Mouse (Mus musculus) gastrocnemius, postnatal 36 days (tissue): ENCODE results near the gene Dnajb4. TPM values are rescaled to one million over a fixed set of nuclear protein-coding genes. Genes with fewer than 3 reads are reported as not detected.
A peak's percentile ranks its signal among the peaks of the same experiment; 100 is the strongest.
"Not testable (repeated sequence)": the region's sequence is repeated elsewhere in the genome, so short reads cannot be mapped to it uniquely, and the experiment has no call there.

ENCODE experiments used
- DNase-seq, 2 experiments: peaks; one replicate each; pipeline ENCODE4 v3.0.0; 2022
- intact Hi-C: fragments of 180-260 bp; cut with DNase I; formaldehyde crosslinking; loops from one replicate; pipeline ENCODE4 v1.15.1; 2025
- total RNA-seq, 2 experiments: library from RNA; stranded (reverse); gene quantifications; 2 replicates each; pipeline ENCODE4 v1.2.3; 2021

The Dnajb4 gene
- total RNA-seq, 2 experiments from 2014 or later = 46.6 to 52.2 TPM

- intact Hi-C loops = loop anchor here (2.0 kb wide), 1 partner anchor 100 kb away; no protein-coding TSS in a partner anchor
- peak; percentile 36 to 62 for DNase-seq
Observed at GRCm38 (mm10) chr3:152210728-152211391, 758 bp upstream of the Dnajb4 start.

DNA sequence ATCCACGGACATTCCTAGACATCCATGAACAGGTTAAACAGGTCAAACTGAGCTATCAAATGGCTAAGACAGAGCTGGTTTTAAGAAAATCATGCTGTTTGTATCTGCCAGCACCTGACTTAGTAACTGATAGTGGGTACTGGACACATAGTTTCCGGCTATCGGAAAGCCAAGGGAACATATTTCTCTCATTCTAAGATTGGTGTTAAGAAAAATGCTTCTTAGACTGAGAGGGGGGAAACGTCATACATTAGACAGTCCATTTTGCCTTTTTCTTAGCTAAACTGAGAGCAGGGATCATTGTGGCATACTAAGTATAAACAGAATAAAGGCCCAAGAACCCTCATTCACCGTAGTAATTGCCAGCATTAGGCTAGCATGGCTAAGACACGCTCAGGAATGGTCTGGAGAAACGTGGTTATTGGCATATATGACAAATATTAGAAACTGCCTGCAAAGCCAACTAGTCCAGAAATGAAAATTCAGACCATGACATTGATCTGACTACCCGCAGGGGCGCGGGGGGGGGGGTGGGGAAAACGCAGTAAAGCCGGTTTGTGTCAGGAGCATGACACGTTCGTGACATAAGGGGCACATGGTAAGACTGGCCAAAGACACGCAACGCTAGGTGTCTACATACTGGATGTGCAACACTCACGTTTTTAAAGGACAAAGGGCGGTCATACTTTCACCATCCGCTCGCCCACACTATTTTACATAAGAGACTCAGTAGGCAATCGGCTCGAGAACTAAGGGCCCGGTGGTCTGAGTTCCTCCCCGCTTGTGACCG, 730 bp downstream of the Dnajb4 start:
- intact Hi-C loops = no loop called here
- no peak for DNase-seq

GRCm38 (mm10) chr3:152208096-152208885, 1.8 kb downstream of the Dnajb4 start:
- no peak for DNase-seq
- intact Hi-C loops = no loop called here

DNA sequence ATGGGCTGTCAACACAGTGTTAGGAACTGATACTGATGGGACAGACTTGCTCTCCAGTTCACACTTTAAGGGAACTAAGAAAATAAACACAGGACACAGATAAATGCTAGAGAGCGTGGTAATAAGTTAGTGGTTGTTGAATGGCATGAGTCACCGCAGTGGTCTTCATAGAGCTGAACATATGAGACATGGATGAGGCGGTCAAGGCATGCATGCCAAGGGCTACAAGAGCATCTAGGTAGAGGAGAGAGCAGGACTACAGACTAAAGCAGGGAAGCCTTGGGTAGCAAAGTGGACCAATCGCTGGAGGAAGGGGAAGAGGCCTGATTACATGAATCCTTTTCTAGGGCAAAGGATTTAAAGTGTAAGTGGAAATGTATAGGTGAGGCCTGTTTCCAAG, 2.9 kb downstream of the Dnajb4 start:
- intact Hi-C loops = loop anchor here (1.0 kb wide), 1 partner anchor 11 kb away; no protein-coding TSS in a partner anchor
- DNase-seq = no peak

GRCm38 (mm10) chr3:152204577-152204976, 5.5 kb downstream of the Dnajb4 start:
- intact Hi-C loops = no loop called here
- no peak for DNase-seq

- DNase-seq = no peak
- intact Hi-C loops = no loop called here
Observed at GRCm38 (mm10) chr3:152203996-152204395, 6.1 kb downstream of the Dnajb4 start.

DNA sequence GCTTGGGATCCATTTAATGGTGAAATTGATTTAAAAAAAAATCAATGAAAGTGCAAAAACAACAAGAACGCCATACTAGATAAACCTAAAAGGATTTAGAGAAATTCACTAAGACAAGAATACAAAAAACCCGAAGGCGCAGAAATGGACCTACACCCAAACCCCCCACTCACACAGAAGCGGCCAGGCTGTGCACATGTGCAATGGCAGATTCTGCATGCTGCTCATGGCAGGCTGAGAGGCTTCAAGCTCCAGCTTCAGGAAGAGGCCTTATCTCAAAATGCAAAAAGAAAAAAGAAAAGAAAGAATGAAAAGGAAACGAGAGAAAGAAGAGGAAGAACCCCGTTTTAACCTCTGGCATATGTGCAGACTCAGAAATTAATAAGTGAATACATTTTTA, 6.7 kb downstream of the Dnajb4 start:
- DNase-seq = no peak
- intact Hi-C loops = no loop called here

DNA sequence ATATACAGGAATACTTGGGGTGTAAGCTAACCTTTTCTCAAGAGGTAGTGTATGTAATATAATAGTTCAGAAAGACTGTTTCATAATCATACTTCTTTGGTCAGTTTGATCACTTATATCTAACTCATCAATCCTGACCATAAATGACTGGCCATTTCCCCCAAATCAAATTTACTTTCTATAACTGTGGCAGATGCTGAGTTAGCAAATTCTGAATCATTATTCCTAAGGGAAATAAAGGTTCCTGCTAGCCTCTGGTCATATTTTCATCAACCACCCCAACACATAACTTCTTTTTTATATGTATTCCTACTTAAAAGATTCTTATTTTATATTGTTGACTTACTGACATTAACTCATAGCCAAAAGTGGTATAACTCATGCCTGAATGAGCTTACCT, 7.2 kb downstream of the Dnajb4 start:
- intact Hi-C loops = no loop called here
- DNase-seq = no peak

- DNase-seq = no peak
Observed at GRCm38 (mm10) chr3:152201651-152202050, 8.5 kb downstream of the Dnajb4 start.

DNA sequence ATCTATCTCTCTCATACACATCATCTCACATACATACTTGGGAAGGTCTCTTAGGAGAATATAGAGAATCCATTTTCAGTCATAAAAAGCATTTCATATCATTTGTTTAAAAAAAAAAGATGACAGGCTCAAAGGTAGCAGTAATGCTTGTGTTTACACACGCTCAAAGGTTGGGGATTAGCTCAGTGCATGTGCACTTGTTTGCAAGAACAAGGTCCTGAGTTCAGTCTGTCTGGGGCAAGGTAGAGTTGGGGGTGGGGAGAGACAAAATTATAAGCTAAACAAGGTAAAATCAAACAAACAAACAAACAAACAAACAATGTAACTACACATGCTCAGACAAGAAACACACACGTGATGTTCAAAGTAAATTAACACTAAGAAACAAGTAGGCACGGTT, 8.9 kb downstream of the Dnajb4 start:
- DNase-seq = no peak
- intact Hi-C loops = no loop called here

More at GRCm38 (mm10) chr3:152201651-152202050, 8.5 kb downstream of the Dnajb4 start:
- intact Hi-C loops = no loop called here

- intact Hi-C loops = no loop called here
Observed at GRCm38 (mm10) chr3:152199125-152199524, 11.0 kb downstream of the Dnajb4 start.

DNA sequence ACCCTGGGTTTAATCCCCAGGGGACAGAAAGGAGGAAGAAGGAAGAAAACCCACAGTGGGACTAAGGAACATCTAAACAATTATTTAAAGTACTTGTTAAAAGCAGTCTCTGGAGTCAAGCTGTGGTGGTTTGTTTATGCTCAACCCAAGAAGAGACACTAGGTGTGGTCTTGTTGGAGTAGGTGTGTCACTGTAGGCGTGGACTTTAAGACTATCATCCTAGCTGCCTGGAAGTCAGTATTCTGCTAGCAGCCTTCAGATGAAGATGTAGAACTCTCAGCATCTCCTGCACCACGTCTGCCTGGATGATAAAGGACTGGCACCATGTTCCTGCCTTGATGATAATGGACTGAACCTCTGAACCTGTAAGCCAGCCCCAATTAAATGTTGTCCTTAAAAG, 12.9 kb downstream of the Dnajb4 start:
- DNase-seq, intact Hi-C loops: not testable (repeated sequence)

More at GRCm38 (mm10) chr3:152199125-152199524, 11.0 kb downstream of the Dnajb4 start:
- DNase-seq = no peak

DNA sequence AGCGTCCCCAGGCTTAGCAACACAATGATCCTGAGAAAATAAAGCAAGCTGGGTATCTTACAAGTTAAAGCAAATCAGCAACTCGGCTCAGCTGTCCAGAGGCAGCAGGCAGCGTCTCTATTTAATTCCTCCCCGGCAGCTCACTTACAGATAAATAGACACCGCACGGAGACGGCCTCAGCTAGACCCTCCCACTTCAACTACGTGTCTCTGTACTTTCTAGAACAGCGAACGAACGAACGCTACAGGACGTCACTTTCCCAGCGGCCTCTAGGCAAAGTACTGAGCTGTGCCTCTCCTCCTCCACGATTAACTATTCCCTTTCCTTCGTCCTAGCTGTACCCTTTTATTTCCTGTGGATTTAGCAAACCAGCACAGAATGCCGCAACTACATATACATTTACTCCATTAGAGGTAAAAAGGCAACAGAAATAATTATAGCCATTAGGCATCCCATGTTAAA, 16.4 kb downstream of the Dnajb4 start:
- intact Hi-C loops = loop anchor here (5.0 kb wide), 1 partner anchor 81 kb away; no protein-coding TSS in a partner anchor
- DNase-seq = peak; percentile 71 to 79

DNA sequence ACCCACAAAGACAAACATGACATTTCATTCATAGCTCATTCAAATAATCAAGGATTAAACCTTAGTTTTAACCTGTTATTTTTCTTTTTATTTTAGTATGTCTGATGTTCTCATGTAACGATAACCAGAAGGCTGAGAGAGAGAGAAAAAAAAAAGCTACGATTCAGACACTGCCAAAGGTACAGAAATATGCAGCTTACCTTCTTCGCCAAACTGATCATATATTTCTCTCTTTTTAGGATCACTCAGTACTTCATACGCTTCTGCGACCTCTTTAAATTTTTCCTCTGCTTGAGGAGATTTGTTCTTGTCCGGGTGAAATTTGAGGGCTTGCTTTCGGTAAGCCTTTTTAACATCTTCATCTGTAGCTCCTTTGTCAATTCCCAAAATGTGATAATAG, 16.9 kb downstream of the Dnajb4 start:
- intact Hi-C loops = loop anchor here (5.0 kb wide), 1 partner anchor 81 kb away; no protein-coding TSS in a partner anchor
- no peak for DNase-seq

GRCm38 (mm10) chr3:152192238-152192931, 17.7 kb downstream of the Dnajb4 start:
- no peak for DNase-seq

DNA sequence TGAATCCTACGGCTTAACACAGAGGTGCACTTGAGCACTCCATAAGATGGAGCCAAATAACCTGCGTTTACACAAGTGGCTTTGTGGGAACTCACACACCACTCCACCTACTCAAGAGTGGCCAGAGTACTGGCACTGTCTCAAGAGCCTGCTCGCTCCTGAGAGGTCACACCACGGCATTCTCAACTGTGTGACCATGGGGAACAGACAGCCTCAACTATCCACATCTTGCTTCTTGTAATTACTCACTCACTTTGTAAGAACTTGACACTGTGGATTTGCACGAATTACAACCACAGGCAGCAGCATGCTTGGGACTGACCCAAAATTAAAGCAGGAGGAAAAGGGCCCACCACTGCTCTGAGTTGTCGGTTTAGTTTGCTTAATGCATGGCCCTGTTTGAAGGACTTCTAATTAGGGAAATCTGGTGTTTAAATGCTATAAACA, 18.3 kb downstream of the Dnajb4 start:
- intact Hi-C loops = loop anchor here (5.0 kb wide), 1 partner anchor 80 kb away; no protein-coding TSS in a partner anchor
- no peak for DNase-seq

More at GRCm38 (mm10) chr3:152192238-152192931, 17.7 kb downstream of the Dnajb4 start:
- intact Hi-C loops = loop anchor here (5.0 kb wide), 1 partner anchor 80 kb away; no protein-coding TSS in a partner anchor

GRCm38 (mm10) chr3:152190679-152191477, 19.2 kb downstream of the Dnajb4 start:
- no peak for DNase-seq
- intact Hi-C loops = loop anchor here (5.0 kb wide), 1 partner anchor 79 kb away; no protein-coding TSS in a partner anchor

GRCm38 (mm10) chr3:152189306-152189705, 20.8 kb downstream of the Dnajb4 start:
- DNase-seq = no peak
- intact Hi-C loops = loop anchor here (5.0 kb wide), 1 partner anchor 37 kb away; no protein-coding TSS in a partner anchor

DNA sequence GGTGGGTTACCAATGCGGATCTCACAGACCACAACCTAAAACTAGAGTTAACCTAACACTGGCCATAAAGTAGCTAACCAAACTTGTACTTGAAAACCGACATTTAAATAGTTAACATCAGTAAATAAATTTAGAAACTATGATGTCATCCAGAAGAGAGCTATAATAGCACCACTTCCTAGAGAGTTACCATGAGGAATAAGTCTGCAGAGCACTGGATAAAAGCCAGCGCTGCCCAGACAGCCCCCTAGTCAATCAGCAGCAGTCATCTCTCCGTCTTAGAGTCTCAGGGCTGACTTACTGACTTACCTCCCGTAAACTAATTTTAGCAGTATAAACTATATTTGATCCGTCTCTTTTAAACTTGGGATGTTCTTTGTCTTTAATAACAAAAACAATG, 24.0 kb downstream of the Dnajb4 start:
- no peak for DNase-seq

More for the DNA sequence above, 24.0 kb downstream of the Dnajb4 start:
- intact Hi-C loops = loop anchor here (5.0 kb wide), 1 partner anchor 34 kb away; no protein-coding TSS in a partner anchor
